21 mouse cellular contexts compared by ENCODE assay signal in the genomic region with DNA sequence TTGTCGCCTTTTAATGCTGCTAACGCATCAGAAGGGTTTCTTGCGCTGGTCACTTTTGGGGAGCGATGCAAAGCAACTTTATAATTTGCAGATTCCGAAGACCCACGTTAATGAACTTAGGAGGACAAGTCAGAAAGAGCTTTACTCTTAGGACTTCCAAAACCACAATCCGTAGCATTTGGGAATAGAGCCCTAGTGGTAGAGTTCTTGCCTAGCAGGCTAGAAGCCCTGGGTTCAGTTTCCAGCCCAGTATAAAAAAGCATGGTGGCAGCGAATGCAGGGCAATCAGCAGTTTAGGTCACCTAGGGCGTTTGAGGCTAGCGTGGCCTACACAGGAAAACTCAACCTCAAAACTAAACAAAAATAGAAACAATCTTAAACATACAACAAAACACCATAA. TPM values are rescaled to one million over a fixed set of nuclear protein-coding genes. Genes with fewer than 3 reads are reported as not detected.
DNase-seq lines count a peak whose midpoint lies in the region; ATAC-seq and TF ChIP-seq lines count a peak whose summit lies in the region.
"Had no signal": no experiment of that assay in that cellular context is flagged by ENCODE, and none has a peak within 500 bp of the region (broad histone marks: within the 10 kb centered on the region; RNA-seq: fewer than 3 reads in every experiment).

No protein-coding gene starts in this region.

- H3K4me2 ChIP-seq in forebrain, postnatal 0 days (ENCODE audit: low read depth), result no peak overlapping the region
- no peak overlapping the region for H3K4me2 ChIP-seq in forebrain, embryonic 15.5 days (replicated peaks)
- H3K4me2 ChIP-seq in liver, embryonic 11.5 days, result peak overlapping the region; percentile 59
- no peak overlapping the region for H3K4me2 ChIP-seq in liver, postnatal 0 days (ENCODE audit: low read depth, low read length)

- no peaks in the 10 kb centered on the region for H3K9me3 ChIP-seq in forebrain, postnatal 0 days (ENCODE audit: low read length)
- H3K9me3 ChIP-seq in forebrain, embryonic 15.5 days, result no peaks in the 10 kb centered on the region
- H3K9me3 ChIP-seq in liver, embryonic 11.5 days (ENCODE audit: control insufficient read depth, low read length), result no peaks in the 10 kb centered on the region
- H3K9me3 ChIP-seq in liver, postnatal 0 days (ENCODE audit: low read length), result no peaks in the 10 kb centered on the region
- H3K9me3 ChIP-seq: kidney, embryonic 15.5 days; limb, embryonic 15.5 days had no signal

- 58% methylated on average over 10 of the region's 10 CpGs for WGBS in forebrain, postnatal 0 days
- WGBS in forebrain, embryonic 15.5 days, result 51% methylated on average over 10 of the region's 10 CpGs
- WGBS in liver, embryonic 11.5 days, result 55% methylated on average over 10 of the region's 10 CpGs
- WGBS in liver, postnatal 0 days (ENCODE audit: insufficient replicate concordance), result 66% methylated on average over 10 of the region's 10 CpGs

- no peak overlapping the region for H3K9ac ChIP-seq in forebrain, postnatal 0 days
- H3K9ac ChIP-seq in forebrain, embryonic 15.5 days (replicated peaks), result no peak overlapping the region
- H3K9ac ChIP-seq in liver, embryonic 11.5 days (ENCODE audit: low read depth, low read length), result no peak overlapping the region
- H3K9ac ChIP-seq in liver, postnatal 0 days (replicated peaks), result no peak overlapping the region
- H3K9ac ChIP-seq: limb, embryonic 15.5 days had no signal

- no peaks in the 10 kb centered on the region for H3K36me3 ChIP-seq in forebrain, postnatal 0 days (ENCODE audit: insufficient read depth)
- no peaks in the 10 kb centered on the region; the same call in 1 of the 2 replicates for H3K36me3 ChIP-seq in forebrain, embryonic 15.5 days
- H3K36me3 ChIP-seq in liver, embryonic 11.5 days (ENCODE audit: control insufficient read depth, insufficient read depth, low read length), result no peaks in the 10 kb centered on the region
- H3K36me3 ChIP-seq in liver, postnatal 0 days (replicated peaks; ENCODE audit: insufficient read depth, low read length), result peaks cover 3% of the 10 kb centered on the region; the same call in 1 of the 2 replicates

- H3K27me3 ChIP-seq in forebrain, postnatal 0 days (ENCODE audit: insufficient read depth, low read length), result no peaks in the 10 kb centered on the region
- H3K27me3 ChIP-seq in forebrain, embryonic 15.5 days, result no peaks in the 10 kb centered on the region
- no peaks in the 10 kb centered on the region for H3K27me3 ChIP-seq in liver, embryonic 11.5 days (replicated peaks; ENCODE audit: control insufficient read depth, insufficient read depth, low read length)
- H3K27me3 ChIP-seq in liver, postnatal 0 days (ENCODE audit: insufficient read depth, low read length), result no peaks in the 10 kb centered on the region
- H3K27me3 ChIP-seq: kidney, embryonic 15.5 days; limb, embryonic 15.5 days had no signal

- TF ChIP-seq CTCF in forebrain, postnatal 0 days (IDR thresholded peaks at IDR 0.05; ENCODE audit: low read depth), result peak; percentile 33; the same call in 1 of the 2 replicates
- TF ChIP-seq CTCF in liver, postnatal 0 days (IDR thresholded peaks at IDR 0.05; ENCODE audit: low read depth), result no peak

- H3K27ac ChIP-seq in forebrain, postnatal 0 days (ENCODE audit: low read depth, low read length), result no peak overlapping the region
- no peak overlapping the region for H3K27ac ChIP-seq in forebrain, embryonic 15.5 days (replicated peaks)
- no peak overlapping the region for H3K27ac ChIP-seq in liver, embryonic 11.5 days (ENCODE audit: low read depth, low read length)
- no peak overlapping the region for H3K27ac ChIP-seq in liver, postnatal 0 days (ENCODE audit: low read depth)
- H3K27ac ChIP-seq: kidney, embryonic 15.5 days; limb, embryonic 15.5 days; stomach, postnatal 0 days had no signal

- no peak for ATAC-seq in forebrain, postnatal 0 days
- ATAC-seq in forebrain, embryonic 15.5 days (replicated peaks), result no peak
- ATAC-seq in liver, embryonic 11.5 days (replicated peaks; ENCODE audit: low FRiP score), result no peak
- no peak for ATAC-seq in liver, postnatal 0 days

- no peak overlapping the region for H3K4me3 ChIP-seq in forebrain, postnatal 0 days (ENCODE audit: low read depth, low read length)
- no peak overlapping the region for H3K4me3 ChIP-seq in forebrain, embryonic 15.5 days
- H3K4me3 ChIP-seq in liver, embryonic 11.5 days (ENCODE audit: low read depth, low read length), result no peak overlapping the region
- H3K4me3 ChIP-seq in liver, postnatal 0 days (ENCODE audit: low read depth, low read length), result no peak overlapping the region; the same call in 1 of the 2 replicates

- DNase-seq in forebrain, postnatal 0 days, result no peak
- no peak for DNase-seq in liver, embryonic 11.5 days (ENCODE audit: low spot score)
- DNase-seq in liver, postnatal 0 days, result no peak
- DNase-seq in A20 (ENCODE audit: low read depth, low spot score), result peak; percentile 20
- peak; percentile 19 for DNase-seq in induced T-regulatory cell, adult 2 months (ENCODE audit: low read depth)
- no peak for DNase-seq in gastrocnemius, adult 8-10 months (ENCODE audit: low spot score in 2 of 2)
- DNase-seq in lung, adult 18-20 months, result no peak
- DNase-seq: adrenal gland, postnatal 36 days; cerebellum, postnatal 14 days; gastrocnemius, postnatal 10 days; heart, postnatal 4 days; thymus, postnatal 25 days had no signal

- TF ChIP-seq EP300 in liver, postnatal 0 days (IDR thresholded peaks at IDR 0.05; ENCODE audit: low read depth), result no peak

- no peaks in the 10 kb centered on the region for H3K4me1 ChIP-seq in forebrain, postnatal 0 days (ENCODE audit: insufficient read depth)
- peaks cover 21% of the 10 kb centered on the region for H3K4me1 ChIP-seq in forebrain, embryonic 15.5 days
- H3K4me1 ChIP-seq in liver, embryonic 11.5 days (replicated peaks; ENCODE audit: control insufficient read depth, insufficient read depth, low read length), result peaks cover 7% of the 10 kb centered on the region
- 0 out of 2 replicates have a peak, but pooled peaks cover 4% of the 10 kb centered on the region for H3K4me1 ChIP-seq in liver, postnatal 0 days (ENCODE audit: insufficient read depth)

RNA-seq across cellular contexts. Expression of a gene that starts 1.0 kb away (rescaled TPM):
- total RNA-seq in forebrain, postnatal 0 days (2014; rRNA removed), result 40.2 and 42.0 TPM in 2 replicates
- 39.8 and 43.5 TPM in 2 replicates for polyA plus RNA-seq in forebrain, postnatal 0 days (2015; fragmentation: Nextera tagmentation; extraction: Ambion mirVana)
- 52.8 and 56.7 TPM in 2 replicates for polyA plus RNA-seq in forebrain, embryonic 15.5 days (2015; fragmentation: Nextera tagmentation; extraction: Ambion mirVana)
- 30.9 and 39.0 TPM in 2 replicates for polyA plus RNA-seq in liver, embryonic 11.5 days (2014; fragmentation: Nextera tagmentation; extraction: Ambion mirVana)
- 8.3 and 10.3 TPM in 2 replicates for polyA plus RNA-seq in liver, postnatal 0 days (2015; fragmentation: Nextera tagmentation; extraction: Ambion mirVana)
- total RNA-seq in gastrocnemius, adult 8-10 months (2022), result 1 to 10 TPM; 8.0 to 9.1 (median 8.8) TPM

RNA-seq across cellular contexts. Expression of a gene that starts 16.9 kb away (rescaled TPM):
- 0.05 TPM in 1 of 2 replicates, not detected in the other for total RNA-seq in forebrain, postnatal 0 days (2014; rRNA removed)
- not detected in 2 replicates for polyA plus RNA-seq in forebrain, postnatal 0 days (2015; fragmentation: Nextera tagmentation; extraction: Ambion mirVana)
- polyA plus RNA-seq in forebrain, embryonic 15.5 days (2015; fragmentation: Nextera tagmentation; extraction: Ambion mirVana), result not detected in 2 replicates
- 5.8 TPM in 2 replicates for polyA plus RNA-seq in liver, embryonic 11.5 days (2014; fragmentation: Nextera tagmentation; extraction: Ambion mirVana)
- 0.87 and 1.1 TPM in 2 replicates for polyA plus RNA-seq in liver, postnatal 0 days (2015; fragmentation: Nextera tagmentation; extraction: Ambion mirVana)
- total RNA-seq in gastrocnemius, adult 8-10 months (2022), result under 1 TPM; 0.39 to 0.96 (median 0.60) TPM
- total RNA-seq: adrenal gland, postnatal 36 days; layer of hippocampus, adult 18-20 months had no signal
- polyA plus RNA-seq: limb, embryonic 15.5 days; stomach, postnatal 0 days had no signal

RNA-seq across cellular contexts. Expression of a gene that starts 33.3 kb away (rescaled TPM):
- total RNA-seq in forebrain, postnatal 0 days (2014; rRNA removed), result 377 and 408 TPM in 2 replicates
- 1,226 and 1,340 TPM in 2 replicates for polyA plus RNA-seq in forebrain, postnatal 0 days (2015; fragmentation: Nextera tagmentation; extraction: Ambion mirVana)
- polyA plus RNA-seq in forebrain, embryonic 15.5 days (2015; fragmentation: Nextera tagmentation; extraction: Ambion mirVana), result 2,070 and 2,100 TPM in 2 replicates
- polyA plus RNA-seq in liver, embryonic 11.5 days (2014; fragmentation: Nextera tagmentation; extraction: Ambion mirVana), result 1,890 and 1,897 TPM in 2 replicates
- 547 and 562 TPM in 2 replicates for polyA plus RNA-seq in liver, postnatal 0 days (2015; fragmentation: Nextera tagmentation; extraction: Ambion mirVana)
- total RNA-seq in gastrocnemius, adult 8-10 months (2022), result 10 to 100 TPM; 28.5 to 36.6 (median 31.6) TPM

RNA-seq across cellular contexts. Expression of a gene that starts 51.9 kb away (rescaled TPM):
- total RNA-seq in forebrain, postnatal 0 days (2014; rRNA removed), result not detected in 2 replicates
- polyA plus RNA-seq in forebrain, postnatal 0 days (2015; fragmentation: Nextera tagmentation; extraction: Ambion mirVana), result not detected in 2 replicates
- not detected in 2 replicates for polyA plus RNA-seq in forebrain, embryonic 15.5 days (2015; fragmentation: Nextera tagmentation; extraction: Ambion mirVana)
- polyA plus RNA-seq in liver, embryonic 11.5 days (2014; fragmentation: Nextera tagmentation; extraction: Ambion mirVana), result not detected in 2 replicates
- polyA plus RNA-seq in liver, postnatal 0 days (2015; fragmentation: Nextera tagmentation; extraction: Ambion mirVana), result not detected in 2 replicates
- total RNA-seq in gastrocnemius, adult 8-10 months (2022), result not detected
- total RNA-seq: adrenal gland, postnatal 36 days; ES-E14; gastrocnemius, postnatal 10 days; heart, postnatal 4 days; layer of hippocampus, adult 18-20 months; megakaryocyte progenitor cell, adult 5-6 weeks had no signal
- polyA plus RNA-seq: heart, embryonic 11.5 days; intestine, embryonic 14.5 days; kidney, embryonic 15.5 days; limb, embryonic 15.5 days; stomach, postnatal 0 days had no signal

RNA-seq across cellular contexts. Expression of a gene that starts 58.9 kb away (rescaled TPM):
- total RNA-seq in forebrain, postnatal 0 days (2014; rRNA removed), result 3.4 and 11.8 TPM in 2 replicates
- 3.7 and 4.5 TPM in 2 replicates for polyA plus RNA-seq in forebrain, postnatal 0 days (2015; fragmentation: Nextera tagmentation; extraction: Ambion mirVana)
- 1.0 and 1.8 TPM in 2 replicates for polyA plus RNA-seq in forebrain, embryonic 15.5 days (2015; fragmentation: Nextera tagmentation; extraction: Ambion mirVana)
- polyA plus RNA-seq in liver, embryonic 11.5 days (2014; fragmentation: Nextera tagmentation; extraction: Ambion mirVana), result 1.2 and 1.7 TPM in 2 replicates
- polyA plus RNA-seq in liver, postnatal 0 days (2015; fragmentation: Nextera tagmentation; extraction: Ambion mirVana), result 0.69 and 1.4 TPM in 2 replicates
- total RNA-seq in gastrocnemius, adult 8-10 months (2022), result not detected
- total RNA-seq: adrenal gland, postnatal 36 days; gastrocnemius, postnatal 10 days; heart, postnatal 4 days had no signal

Comparison
In these comparisons a context has a peak if more than half of its experiments do, and no peak if none do; other contexts are left out.
1. DNase-seq: peak in A20 (single experiment) and induced T-regulatory cell, adult 2 months (single experiment); none in forebrain, postnatal 0 days (single experiment), liver, embryonic 11.5 days (single experiment), liver, postnatal 0 days (single experiment), gastrocnemius, adult 8-10 months (0 of 2) and lung, adult 18-20 months (0 of 2).